Mouse (Mus musculus) erythroblast, embryonic 14.5 days (primary cell): ENCODE measurements around the gene Znfx1. TPM values are rescaled to one million over a fixed set of nuclear protein-coding genes. Genes with fewer than 3 reads are reported as not detected.

Experiments used
- H3K27me3 ChIP-seq: 2 replicates; pipeline ENCODE4 v1.6.1; 2012; ENCODE audit warnings: inconsistent platforms; ENCODE audit not compliant: control insufficient read depth
- H3K36me3 ChIP-seq: 2 replicates; pipeline ENCODE4 v1.6.1; 2012; ENCODE audit warnings: mild to moderate bottlenecking, inconsistent platforms; ENCODE audit not compliant: control insufficient read depth
- H3K4me1 ChIP-seq: 2 replicates; pipeline ENCODE4 v1.6.1; 2012; ENCODE audit warnings: inconsistent platforms; ENCODE audit not compliant: control insufficient read depth
- H3K4me3 ChIP-seq: replicated peaks from 2 replicates; pipeline ENCODE3; 2012; ENCODE audit warnings: moderate library complexity, mild to moderate bottlenecking, inconsistent platforms
- H3K9me3 ChIP-seq: 2 replicates; pipeline ENCODE4 v1.6.1; 2012; ENCODE audit warnings: low read length, inconsistent platforms, mixed read lengths; ENCODE audit not compliant: control insufficient read depth
- GATA1 ChIP-seq: IDR thresholded peaks from 2 replicates; pipeline ENCODE4 v1.6.1; 2012; ENCODE audit warnings: low read length, inconsistent platforms, mixed read lengths
- TAL1 ChIP-seq: IDR thresholded peaks from 3 replicates; pipeline ENCODE4 v1.6.1; 2012; ENCODE audit warnings: low read length, inconsistent platforms, mixed read lengths
- polyA plus RNA-seq: library from polyadenylated mRNA; stranded (reverse); fragments of >175 nt; gene quantifications from 2 replicates; pipeline ENCODE4 v1.2.3, GENCODE M21; 2012

Znfx1 gene
- polyA plus RNA-seq, 1 experiment, result 1.1 TPM

- TF ChIP-seq TAL1, result no peak
- TF ChIP-seq GATA1, result no peak
- peaks cover 23% of the 10 kb centered on the region for H3K4me1 ChIP-seq
- H3K27me3 ChIP-seq, result peaks cover 33% of the 10 kb centered on the region
- H3K9me3 ChIP-seq, result no peaks in the 10 kb centered on the region
- H3K4me3 ChIP-seq, result no peak overlapping the region
- no peaks in the 10 kb centered on the region for H3K36me3 ChIP-seq
These were observed 55.8 kb downstream of the Znfx1 start for GRCm38 (mm10) chr2:167007001-167007491.

- peaks cover 23% of the 10 kb centered on the region for H3K4me1 ChIP-seq
- no peak for TF ChIP-seq TAL1
- no peak for TF ChIP-seq GATA1
- no peaks in the 10 kb centered on the region for H3K9me3 ChIP-seq
- peaks cover 39% of the 10 kb centered on the region for H3K27me3 ChIP-seq
- no peaks in the 10 kb centered on the region for H3K36me3 ChIP-seq
- no peak overlapping the region for H3K4me3 ChIP-seq
These were observed 56.5 kb downstream of the Znfx1 start for GRCm38 (mm10) chr2:167006355-167006754.

- H3K4me1 ChIP-seq, result peaks cover 15% of the 10 kb centered on the region
These were observed 58.5 kb downstream of the Znfx1 start for GRCm38 (mm10) chr2:167004099-167004854.

GRCm38 (mm10) chr2:167001486-167001885 lies 61.3 kb downstream of the Znfx1 start:
- Histone ChIP-seq H3K4me3 (no peak overlapping the region), H3K4me1 (peaks cover 12% of the 10 kb centered on the region), H3K9me3 (no peaks in the 10 kb centered on the region), H3K36me3 (no peaks in the 10 kb centered on the region), H3K27me3 (peaks cover 33% of the 10 kb centered on the region)
- TF ChIP-seq TAL1, result no peak
- TF ChIP-seq GATA1, result no peak

More at GRCm38 (mm10) chr2:167004099-167004854, 58.5 kb downstream of the Znfx1 start:
- no peak for TF ChIP-seq GATA1
- no peak for TF ChIP-seq TAL1
- Histone ChIP-seq H3K36me3 (no peaks in the 10 kb centered on the region), H3K27me3 (peaks cover 50% of the 10 kb centered on the region), H3K4me3 (no peak overlapping the region), H3K9me3 (no peaks in the 10 kb centered on the region)

GRCm38 (mm10) chr2:166996533-166996894 lies 66.3 kb downstream of the Znfx1 start:
- Histone ChIP-seq H3K36me3 (no peaks in the 10 kb centered on the region), H3K9me3 (no peaks in the 10 kb centered on the region), H3K4me3 (peak overlapping the region; percentile 95), H3K27me3 (peaks cover 13% of the 10 kb centered on the region), H3K4me1 (peaks cover 47% of the 10 kb centered on the region)
- no peak for TF ChIP-seq GATA1
- TF ChIP-seq TAL1, result no peak

GRCm38 (mm10) chr2:166995796-166996532 lies 66.9 kb downstream of the Znfx1 start, which contains the start of gene Stau1:
Stau1 (minus strand) TSS chr2:166996299.
- H3K4me3 ChIP-seq, result peak within 1 kb of the TSS; percentile 95
- no peaks in the 10 kb centered on the region for H3K36me3 ChIP-seq
- no peak for TF ChIP-seq TAL1
- no peak for TF ChIP-seq GATA1
- peaks cover 7% of the 10 kb centered on the region for H3K27me3 ChIP-seq
- H3K4me1 ChIP-seq, result peaks cover 53% of the 10 kb centered on the region
- no peaks in the 10 kb centered on the region for H3K9me3 ChIP-seq

GRCm38 (mm10) chr2:166995021-166995795 lies 67.6 kb downstream of the Znfx1 start:
- Histone ChIP-seq H3K9me3 (no peaks in the 10 kb centered on the region), H3K4me1 (peaks cover 60% of the 10 kb centered on the region), H3K27me3 (peaks cover under 1% of the 10 kb centered on the region; the same call in 1 of the 2 replicates), H3K36me3 (no peaks in the 10 kb centered on the region), H3K4me3 (peak overlapping the region; percentile 95)
- TF ChIP-seq GATA1, result peak; percentile 59
- no peak for TF ChIP-seq TAL1

GRCm38 (mm10) chr2:166991945-166992344 lies 70.9 kb downstream of the Znfx1 start:
- no peak overlapping the region for H3K4me3 ChIP-seq
- TF ChIP-seq TAL1, result no peak
- no peak for TF ChIP-seq GATA1
- no peaks in the 10 kb centered on the region for H3K27me3 ChIP-seq
- H3K36me3 ChIP-seq, result peaks cover 3% of the 10 kb centered on the region
- H3K4me1 ChIP-seq, result peaks cover 66% of the 10 kb centered on the region
- H3K9me3 ChIP-seq, result no peaks in the 10 kb centered on the region
